Mouse (Mus musculus) forebrain, embryonic 16.5 days (tissue): ENCODE measurements at regions not wholly inside any gene's neighbourhood (a gene's known extent, or its start where the extent isn't known, plus 50 kb on each side); places are given as distances from the start of the nearest gene placed in this dataset.

Source experiments
- ATAC-seq: fragments of 200-750 bp; cut with Nextera tagmentation; 2 replicates; pipeline ENCODE4 v1.8.0; 2017; ENCODE audit warnings: mild to moderate bottlenecking, moderate library complexity
- H3K27ac ChIP-seq: fragments of 300-500 bp; sonication (generic); 2 replicates; pipeline ENCODE4 v1.5.1; 2014; ENCODE audit warnings: low read length, control low read depth
- H3K27me3 ChIP-seq: fragments of 300-500 bp; sonication (generic); replicated peaks from 2 replicates; pipeline ENCODE4 v1.6.1; 2014; ENCODE audit warnings: low read length; ENCODE audit not compliant: control insufficient read depth, insufficient read depth
- H3K36me3 ChIP-seq: fragments of 300-500 bp; sonication (generic); 2 replicates; pipeline ENCODE4 v1.6.1; 2014; ENCODE audit not compliant: control insufficient read depth, insufficient read depth
- H3K4me1 ChIP-seq: fragments of 300-500 bp; sonication (generic); replicated peaks from 2 replicates; pipeline ENCODE4 v1.6.1; 2014; ENCODE audit warnings: low read length; ENCODE audit not compliant: control insufficient read depth, insufficient read depth
- H3K4me2 ChIP-seq: fragments of 300-500 bp; sonication (generic); 2 replicates; pipeline ENCODE4 v1.6.1; 2014; ENCODE audit warnings: mild to moderate bottlenecking, low read length, control low read depth
- H3K4me3 ChIP-seq: fragments of 300-500 bp; sonication (generic); replicated peaks from 2 replicates; pipeline ENCODE4 v1.5.1; 2014; ENCODE audit warnings: mild to moderate bottlenecking, low read length, control low read depth
- H3K9ac ChIP-seq: fragments of 300-500 bp; sonication (generic); replicated peaks from 2 replicates; pipeline ENCODE4 v1.6.1; 2014; ENCODE audit warnings: low read depth, low read length, control low read depth
- H3K9me3 ChIP-seq: fragments of 300-500 bp; sonication (generic); 2 replicates; pipeline ENCODE4 v1.6.1; 2016; ENCODE audit warnings: low read length; ENCODE audit not compliant: control insufficient read depth
- WGBS: fragments of 180-500 bp; shearing (Covaris S2); extraction: QIAGEN DNeasy Blood & Tissue Kit; methylation state at CpG from one replicate; pipeline ENCODE4 v1.1.7; 2014; 5-methylcytosine and 5-hydroxymethylcytosine counted together

GRCm38 (mm10) chr10:15441216-15441615, 723.2 kb upstream of the Gje1 start:
- H3K4me3 ChIP-seq, result no peak overlapping the region
- H3K4me1 ChIP-seq, result no peaks in the 10 kb centered on the region
- no peaks in the 10 kb centered on the region for H3K9me3 ChIP-seq
- no peaks in the 10 kb centered on the region for H3K27me3 ChIP-seq
- 68% methylated on average over 1 of the region's 1 CpGs for WGBS
- H3K9ac ChIP-seq, result no peak overlapping the region
- ATAC-seq, result no peak
- H3K36me3 ChIP-seq, result no peaks in the 10 kb centered on the region
- no peak overlapping the region for H3K27ac ChIP-seq
- no peak overlapping the region for H3K4me2 ChIP-seq

- Histone ChIP-seq H3K27ac (no peak overlapping the region), H3K4me2 (no peak overlapping the region), H3K4me1 (no peaks in the 10 kb centered on the region), H3K9me3 (no peaks in the 10 kb centered on the region), H3K4me3 (no peak overlapping the region), H3K27me3 (no peaks in the 10 kb centered on the region), H3K9ac (no peak overlapping the region), H3K36me3 (no peaks in the 10 kb centered on the region)
- no peak for ATAC-seq
- 84% methylated on average over 2 of the region's 2 CpGs for WGBS
Measured at GRCm38 (mm10) chr10:15426746-15427145, 708.7 kb upstream of the Gje1 start.

DNA sequence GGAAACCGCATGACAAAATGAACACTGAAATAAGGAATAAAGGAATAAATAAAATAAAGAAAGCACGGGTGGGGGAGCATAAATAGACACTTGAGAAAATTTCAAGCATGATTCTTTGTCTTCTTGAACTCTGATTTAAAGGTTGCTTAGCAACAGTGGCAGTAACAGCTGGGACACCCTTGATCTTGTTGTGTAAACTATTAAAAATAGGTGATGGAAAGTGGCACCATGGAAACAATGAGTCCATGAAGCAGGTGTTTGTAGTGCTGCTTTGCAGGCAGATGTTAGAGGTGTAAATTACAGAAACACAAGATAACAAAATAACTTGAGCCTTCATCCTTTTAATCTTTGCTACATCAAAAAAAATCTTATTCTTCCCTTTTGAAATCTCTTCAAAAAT, 688.2 kb upstream of the Gje1 start:
- H3K36me3 ChIP-seq, result no peaks in the 10 kb centered on the region
- ATAC-seq, result no peak
- no peaks in the 10 kb centered on the region for H3K27me3 ChIP-seq
- no peak overlapping the region for H3K4me2 ChIP-seq
- no peaks in the 10 kb centered on the region for H3K4me1 ChIP-seq
- WGBS, result 32% methylated on average over 2 of the region's 2 CpGs
- H3K9me3 ChIP-seq, result no peaks in the 10 kb centered on the region
- H3K4me3 ChIP-seq, result no peak overlapping the region
- H3K9ac ChIP-seq, result no peak overlapping the region
- no peak overlapping the region for H3K27ac ChIP-seq

GRCm38 (mm10) chr10:15405706-15406105, 687.7 kb upstream of the Gje1 start:
- Histone ChIP-seq H3K27me3 (no peaks in the 10 kb centered on the region), H3K27ac (no peak overlapping the region), H3K4me2 (no peak overlapping the region), H3K36me3 (no peaks in the 10 kb centered on the region), H3K9me3 (no peaks in the 10 kb centered on the region), H3K4me1 (no peaks in the 10 kb centered on the region), H3K4me3 (no peak overlapping the region), H3K9ac (no peak overlapping the region)
- no peak for ATAC-seq
- WGBS, result 43% methylated on average over 3 of the region's 3 CpGs

GRCm38 (mm10) chr10:15399964-15400363, 682.0 kb upstream of the Gje1 start:
- no peak overlapping the region for H3K9ac ChIP-seq
- no peak overlapping the region for H3K4me2 ChIP-seq
- H3K4me3 ChIP-seq, result no peak overlapping the region
- no peak overlapping the region for H3K27ac ChIP-seq
- no peaks in the 10 kb centered on the region for H3K9me3 ChIP-seq
- ATAC-seq, result no peak
- no peaks in the 10 kb centered on the region for H3K27me3 ChIP-seq
- no peaks in the 10 kb centered on the region for H3K4me1 ChIP-seq
- no peaks in the 10 kb centered on the region for H3K36me3 ChIP-seq

- Histone ChIP-seq H3K4me3 (no peak overlapping the region), H3K27me3 (no peaks in the 10 kb centered on the region), H3K36me3 (no peaks in the 10 kb centered on the region), H3K4me1 (no peaks in the 10 kb centered on the region), H3K9ac (no peak overlapping the region), H3K9me3 (no peaks in the 10 kb centered on the region), H3K27ac (no peak overlapping the region), H3K4me2 (no peak overlapping the region)
- no peak for ATAC-seq
- 18% methylated on average over 1 of the region's 1 CpGs for WGBS
Measured at GRCm38 (mm10) chr10:15397114-15397513, 679.1 kb upstream of the Gje1 start.

GRCm38 (mm10) chr10:15395295-15395694, 677.3 kb upstream of the Gje1 start:
- Histone ChIP-seq H3K36me3 (no peaks in the 10 kb centered on the region), H3K4me3 (no peak overlapping the region), H3K9ac (no peak overlapping the region), H3K27me3 (no peaks in the 10 kb centered on the region), H3K9me3 (no peaks in the 10 kb centered on the region), H3K4me1 (no peaks in the 10 kb centered on the region), H3K4me2 (no peak overlapping the region), H3K27ac (no peak overlapping the region)
- 47% methylated on average over 2 of the region's 2 CpGs for WGBS
- ATAC-seq, result no peak

GRCm38 (mm10) chr10:15392027-15392816, 674.2 kb upstream of the Gje1 start:
- Histone ChIP-seq H3K36me3 (no peaks in the 10 kb centered on the region), H3K4me3 (no peak overlapping the region), H3K9me3 (no peaks in the 10 kb centered on the region), H3K4me2 (no peak overlapping the region), H3K27me3 (no peaks in the 10 kb centered on the region), H3K27ac (no peak overlapping the region), H3K4me1 (no peaks in the 10 kb centered on the region), H3K9ac (no peak overlapping the region)
- 57% methylated on average over 5 of the region's 5 CpGs for WGBS
- ATAC-seq, result peak; percentile 86

DNA sequence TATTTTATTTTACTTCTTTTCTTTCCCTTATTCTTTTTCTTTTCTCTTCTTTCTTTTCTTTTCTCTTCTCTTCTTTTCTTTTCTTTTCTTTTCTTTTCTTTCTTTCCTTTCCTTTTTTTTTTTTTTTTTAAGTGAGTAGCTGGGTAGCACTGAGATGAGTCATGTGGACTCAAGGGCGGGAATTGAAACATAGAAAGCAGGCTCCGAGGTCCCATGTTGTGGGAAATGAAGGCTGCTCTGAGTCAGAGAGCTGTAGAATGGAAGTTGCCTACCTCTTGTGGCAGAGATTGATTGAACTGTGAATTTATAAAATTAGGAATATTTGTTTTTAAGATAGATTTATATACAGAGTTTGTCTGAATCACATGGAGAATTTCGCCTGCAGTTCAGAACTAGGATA, 655.6 kb upstream of the Gje1 start:
- no peak overlapping the region for H3K4me3 ChIP-seq
- no peak overlapping the region for H3K9ac ChIP-seq
- H3K36me3 ChIP-seq, result no peaks in the 10 kb centered on the region
- no peaks in the 10 kb centered on the region for H3K9me3 ChIP-seq
- no peaks in the 10 kb centered on the region for H3K4me1 ChIP-seq
- ATAC-seq, result no peak
- no peak overlapping the region for H3K27ac ChIP-seq
- no peak overlapping the region for H3K4me2 ChIP-seq
- 88% methylated on average over 3 of the region's 3 CpGs for WGBS
- no peaks in the 10 kb centered on the region for H3K27me3 ChIP-seq
